Mouse (Mus musculus) MEL (cell line): ENCODE measurements around the gene Spop.

Source experiments
- EP300 ChIP-seq, 2 experiments: IDR thresholded peaks; 2 replicates each; pipeline ENCODE4 v1.6.1; 2011; ENCODE audit warnings: improper control_type of control experiment in 2 of 2, low read length in 2 of 2, low read depth in 1 of 2, mild to moderate bottlenecking in 1 of 2
- POLR2A ChIP-seq, 2 experiments: IDR thresholded peaks; 2 replicates each; pipeline ENCODE4 v1.6.1; 2011 to 2012; ENCODE audit warnings: low read length in 2 of 2, mild to moderate bottlenecking in 2 of 2, control low read depth in 1 of 2, improper control_type of control experiment in 1 of 2, low read depth in 1 of 2, moderate library complexity in 1 of 2; ENCODE audit not compliant: control insufficient read depth in 1 of 2, insufficient read depth in 1 of 2, poor library complexity in 1 of 2
- RCOR1 ChIP-seq: IDR thresholded peaks from 2 replicates; pipeline ENCODE4 v1.6.1; 2012; ENCODE audit warnings: low read depth, mild to moderate bottlenecking, inconsistent platforms, low read length, improper control_type of control experiment

- no peak for TF ChIP-seq POLR2A (IDR thresholded peaks at IDR 0.05; ENCODE audit: control insufficient read depth in 1 of 2, insufficient read depth in 1 of 2, low read depth in 1 of 2, low read length in 2 of 2, poor library complexity in 1 of 2)
- no peak for TF ChIP-seq EP300 (IDR thresholded peaks at IDR 0.05; ENCODE audit: low read depth in 1 of 2, low read length in 2 of 2)
- no peak for TF ChIP-seq RCOR1
These were observed 93.9 kb downstream of the Spop start for GRCm38 (mm10) chr11:95507785-95508184.
